Mouse (Mus musculus): Measurements from ENCODE around the gene Slc9b2. TPM values are rescaled to one million over a fixed set of nuclear protein-coding genes. Genes with fewer than 3 reads are reported as not detected.

Slc9b2 gene
- polyA plus RNA-seq, 1 experiment from 2014 or later, result 3.5 TPM

DNA sequence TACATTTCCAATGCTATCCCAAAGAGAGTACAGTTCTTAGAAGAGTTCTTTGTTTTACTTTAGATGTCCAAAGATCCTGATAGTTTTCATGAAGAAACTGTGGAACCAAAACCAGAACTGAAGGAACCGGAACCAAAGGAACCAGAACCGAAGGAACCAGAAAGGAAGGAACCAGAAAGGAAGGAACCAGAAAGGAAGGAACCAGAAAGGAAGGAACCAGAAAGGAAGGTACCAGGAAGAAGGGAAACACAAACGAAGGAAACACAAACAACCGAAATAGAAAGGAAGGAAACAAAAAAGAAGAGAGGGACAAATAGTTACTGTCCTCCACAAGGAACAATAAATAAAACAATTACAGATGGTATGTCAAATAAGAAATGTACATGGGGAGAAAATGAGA, 49.9 kb downstream of the Slc9b2 start:
- ATAC-seq (ENCODE audit: insufficient number of reproducible peaks, insufficient read depth, low FRiP score, low TSS enrichment), result no peak
- H3K4me3 ChIP-seq, result no peak overlapping the region
- 91% methylated on average over 4 of the region's 4 CpGs for WGBS
- H3K4me1 ChIP-seq, result no peaks in the 10 kb centered on the region
- no peaks in the 10 kb centered on the region for H3K36me3 ChIP-seq
- no peaks in the 10 kb centered on the region for H3K27me3 ChIP-seq
- no peak overlapping the region for H3K4me2 ChIP-seq (replicated peaks)
- H3K9ac ChIP-seq, result no peak overlapping the region
- H3K9me3 ChIP-seq, result no peaks in the 10 kb centered on the region
- H3K27ac ChIP-seq, result no peak overlapping the region

DNA sequence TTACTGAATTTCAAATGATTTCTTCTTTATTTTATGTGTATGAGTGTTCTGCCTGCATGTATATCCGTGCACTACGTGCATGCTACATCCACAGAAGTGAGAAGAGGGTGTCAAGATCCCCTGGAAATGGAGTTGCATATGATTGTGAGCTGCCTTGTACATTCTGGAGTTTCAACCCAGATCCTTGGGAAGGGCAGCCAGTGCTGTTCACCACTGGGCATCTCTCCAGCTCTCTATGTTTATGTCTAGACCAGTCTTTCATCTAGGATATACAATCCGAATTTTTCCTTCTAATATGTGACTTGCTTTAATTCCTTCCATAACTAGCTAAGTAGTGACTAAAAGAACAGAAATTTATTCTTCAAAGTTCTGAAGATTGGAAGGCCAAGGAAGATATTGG, 68.3 kb downstream of the Slc9b2 start:
- ATAC-seq (ENCODE audit: insufficient number of reproducible peaks, insufficient read depth, low FRiP score, low TSS enrichment), result no peak
- no peak overlapping the region for H3K27ac ChIP-seq
- no peaks in the 10 kb centered on the region for H3K9me3 ChIP-seq
- H3K4me2 ChIP-seq (replicated peaks), result no peak overlapping the region
- no peaks in the 10 kb centered on the region for H3K27me3 ChIP-seq
- H3K36me3 ChIP-seq, result no peaks in the 10 kb centered on the region
- no peak overlapping the region for H3K4me3 ChIP-seq
- H3K4me1 ChIP-seq, result no peaks in the 10 kb centered on the region
- no peak overlapping the region for H3K9ac ChIP-seq
- WGBS, result 75% methylated on average over 3 of the region's 3 CpGs

DNA sequence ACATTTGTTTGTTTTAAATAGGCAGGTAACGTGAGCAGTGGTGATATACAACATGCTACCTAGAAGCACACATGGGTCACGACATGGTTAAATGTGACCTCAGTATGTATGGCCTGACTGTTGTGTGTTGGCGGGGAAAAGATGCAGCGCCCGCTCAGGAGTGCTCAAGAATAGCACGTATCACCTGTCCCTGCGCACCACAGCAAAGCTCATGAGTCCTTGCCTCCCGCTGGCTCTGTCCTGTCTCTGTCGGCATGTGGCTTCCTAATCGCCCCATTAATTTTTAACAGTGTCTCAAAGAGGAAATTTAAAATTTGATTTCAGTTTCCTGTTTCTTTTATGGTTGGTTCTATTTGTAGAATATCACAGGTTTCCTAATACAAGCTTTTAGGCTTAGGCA, 69.9 kb downstream of the Slc9b2 start:
- no peak for ATAC-seq (ENCODE audit: insufficient number of reproducible peaks, insufficient read depth, low FRiP score, low TSS enrichment)
- H3K4me3 ChIP-seq, result no peak overlapping the region

DNA sequence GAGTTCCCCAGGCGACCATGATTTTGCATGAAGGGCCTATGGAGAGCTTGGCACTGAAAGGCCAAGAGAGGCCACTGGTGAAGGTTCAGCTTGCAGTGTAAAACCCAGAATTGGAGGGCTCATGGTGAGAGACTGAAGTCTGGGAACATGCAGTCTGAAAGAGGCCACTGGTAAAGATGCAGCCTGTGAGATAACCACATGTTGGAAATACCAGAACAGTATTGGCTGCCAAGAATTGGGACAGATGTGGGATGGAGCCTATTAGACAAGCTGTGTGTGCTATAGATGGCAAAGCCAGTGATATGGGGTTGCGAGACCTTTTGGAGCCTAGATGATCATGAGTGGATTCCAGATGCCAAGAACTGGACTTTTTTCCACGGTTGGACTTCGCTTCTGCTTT, 72.4 kb downstream of the Slc9b2 start:
- no peak for ATAC-seq (ENCODE audit: insufficient number of reproducible peaks, insufficient read depth, low FRiP score, low TSS enrichment)
- Histone ChIP-seq H3K27ac (no peak overlapping the region), H3K36me3 (no peaks in the 10 kb centered on the region), H3K9me3 (no peaks in the 10 kb centered on the region), H3K4me1 (no peaks in the 10 kb centered on the region), H3K4me2 (replicated peaks) (no peak overlapping the region), H3K9ac (no peak overlapping the region), H3K27me3 (no peaks in the 10 kb centered on the region), H3K4me3 (no peak overlapping the region)
- WGBS, result 86% methylated on average over 4 of the region's 4 CpGs

More for the DNA sequence above, 69.9 kb downstream of the Slc9b2 start:
- 81% methylated on average over 10 of the region's 10 CpGs for WGBS
- no peak overlapping the region for H3K4me2 ChIP-seq (replicated peaks)
- no peaks in the 10 kb centered on the region for H3K36me3 ChIP-seq
- H3K9ac ChIP-seq, result no peak overlapping the region
- H3K9me3 ChIP-seq, result no peaks in the 10 kb centered on the region
- no peaks in the 10 kb centered on the region for H3K4me1 ChIP-seq
- H3K27me3 ChIP-seq, result no peaks in the 10 kb centered on the region
- no peak overlapping the region for H3K27ac ChIP-seq

DNA sequence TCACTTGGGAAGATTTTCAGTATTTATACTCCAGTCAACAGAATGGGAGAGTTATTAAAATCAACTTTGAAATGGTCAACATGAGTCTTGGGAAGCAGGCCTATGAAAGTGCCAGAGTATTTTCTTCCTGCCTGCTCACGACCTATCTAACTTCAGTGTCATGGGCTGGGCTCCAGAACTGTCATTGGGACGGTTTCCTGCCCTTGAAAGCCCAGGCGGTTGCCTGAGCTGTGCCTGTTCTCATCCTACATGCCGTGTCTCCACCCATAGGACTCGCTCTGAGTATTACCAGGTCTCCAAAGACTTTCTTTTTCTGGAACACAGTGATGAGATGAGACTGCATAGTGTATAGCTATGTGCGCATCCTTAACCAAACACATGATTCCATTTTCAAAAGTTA, 85.7 kb downstream of the Slc9b2 start:
- no peak for ATAC-seq (ENCODE audit: insufficient number of reproducible peaks, insufficient read depth, low FRiP score, low TSS enrichment)
- no peaks in the 10 kb centered on the region for H3K4me1 ChIP-seq
- H3K9me3 ChIP-seq, result no peaks in the 10 kb centered on the region
- WGBS, result 78% methylated on average over 6 of the region's 6 CpGs
- H3K36me3 ChIP-seq, result no peaks in the 10 kb centered on the region
- H3K4me2 ChIP-seq (replicated peaks), result no peak overlapping the region
- no peak overlapping the region for H3K27ac ChIP-seq
- no peaks in the 10 kb centered on the region for H3K27me3 ChIP-seq
- H3K4me3 ChIP-seq, result no peak overlapping the region
- no peak overlapping the region for H3K9ac ChIP-seq

Other genes with a start within 250 kb of the Slc9b2 start
- gene Cenpe, start 95.2 kb upstream of the Slc9b2 start, polyA plus RNA-seq (2016; fragmentation: Nextera tagmentation; extraction: Ambion mirVana), result 32.5 and 36.7 TPM in 2 replicates
- gene Bdh2, start 26.5 kb upstream of the Slc9b2 start, polyA plus RNA-seq (2016; fragmentation: Nextera tagmentation; extraction: Ambion mirVana), result 19.7 and 25.3 TPM in 2 replicates
- gene Slc9b1, start 40.3 kb downstream of the Slc9b2 start, polyA plus RNA-seq (2016; fragmentation: Nextera tagmentation; extraction: Ambion mirVana), result 0.19 and 0.50 TPM in 2 replicates
- 71.3 and 74.0 TPM in 2 replicates for gene Cisd2, start 116.2 kb downstream of the Slc9b2 start, polyA plus RNA-seq (2016; fragmentation: Nextera tagmentation; extraction: Ambion mirVana)
- 469 and 505 TPM in 2 replicates for gene Ube2d3, start 130.4 kb downstream of the Slc9b2 start, polyA plus RNA-seq (2016; fragmentation: Nextera tagmentation; extraction: Ambion mirVana)
- 5.1 TPM in 2 replicates for gene Manba, start 177.9 kb downstream of the Slc9b2 start, polyA plus RNA-seq (2016; fragmentation: Nextera tagmentation; extraction: Ambion mirVana)